Mouse (Mus musculus): ENCODE data around the gene Stxbp3. TPM values are rescaled to one million over a fixed set of nuclear protein-coding genes. Genes with fewer than 3 reads are reported as not detected.
A peak's percentile ranks its signal among the peaks of the same experiment; 100 is the strongest.

Gene Stxbp3
- total RNA-seq, 2 experiments from 2014 or later, result 48.9 to 61.5 TPM

DNA sequence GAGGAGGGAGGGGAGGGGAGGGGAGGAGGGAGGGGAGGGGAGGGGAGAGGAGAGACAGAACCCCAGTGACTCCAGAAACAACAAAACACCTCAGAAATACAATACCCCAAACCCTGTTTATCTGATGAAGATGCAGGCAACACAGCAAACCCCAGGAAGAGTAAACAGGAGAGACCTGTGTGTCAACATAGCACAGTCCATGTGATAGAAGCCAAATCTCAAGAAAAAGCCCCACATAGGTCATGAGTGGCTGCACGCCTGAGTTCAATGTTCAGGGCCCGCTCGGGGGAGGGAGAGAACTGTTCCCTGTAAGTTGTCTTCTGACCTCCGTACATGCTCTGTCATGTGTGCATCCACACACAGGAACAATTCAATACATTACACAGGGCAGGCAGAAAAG is 43.9 kb downstream of the Stxbp3 start:
- no peak for DNase-seq

DNA sequence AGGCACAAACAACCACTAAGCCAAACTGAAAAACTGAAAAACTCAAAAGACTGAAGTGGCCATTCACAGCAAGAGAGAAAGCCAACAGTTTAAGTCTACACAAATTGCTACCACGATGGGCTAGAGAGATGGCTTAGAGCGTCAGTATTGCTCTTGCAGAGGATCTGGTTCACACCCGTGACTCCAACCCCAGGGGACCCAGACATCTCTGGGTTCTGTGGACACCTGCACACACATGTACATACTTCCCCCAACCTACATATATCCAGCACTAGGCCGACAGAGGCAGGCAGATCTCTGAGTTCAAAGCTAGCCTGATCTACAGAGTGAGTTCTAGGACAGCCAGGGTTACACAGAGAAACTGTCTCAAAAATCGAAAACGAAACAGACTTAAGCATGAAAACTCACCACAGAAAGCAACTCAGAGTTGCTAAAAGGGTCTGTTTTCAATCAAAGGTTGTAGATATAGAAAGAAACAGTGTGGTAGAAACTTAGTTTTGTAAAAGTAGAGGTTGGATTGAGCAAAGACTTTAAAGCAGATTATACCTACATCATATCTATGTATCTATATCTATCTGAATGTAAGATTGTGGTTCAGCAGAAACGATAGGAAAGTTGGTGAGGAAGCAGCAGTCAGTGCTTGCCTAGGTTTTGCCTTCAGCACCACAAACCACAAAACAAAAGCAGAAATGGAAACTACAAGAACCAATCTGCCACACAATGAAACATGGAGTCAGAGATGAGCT is 44.6 kb downstream of the Stxbp3 start:
- DNase-seq, result no peak

DNA sequence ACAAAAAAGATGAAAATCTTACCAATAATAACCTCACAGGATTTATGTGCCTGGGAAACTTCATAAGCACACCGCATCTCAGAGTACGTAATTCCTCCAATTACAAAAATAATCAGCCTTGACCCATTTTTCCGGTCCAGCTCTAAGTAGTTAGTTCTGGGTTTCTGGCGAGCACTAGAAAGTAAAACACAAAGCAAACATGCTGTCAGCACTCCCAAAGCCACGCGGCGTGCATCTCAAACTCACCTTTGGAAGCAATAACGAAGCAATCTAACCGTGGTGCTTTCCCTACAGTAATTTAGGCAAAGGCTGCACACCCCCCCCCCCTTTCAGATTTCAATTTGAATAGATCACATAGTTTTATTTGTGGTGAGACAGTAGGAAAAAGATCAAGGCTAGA is 45.5 kb downstream of the Stxbp3 start:
- peak in 1 of 2 experiments; percentile 20 for DNase-seq

DNA sequence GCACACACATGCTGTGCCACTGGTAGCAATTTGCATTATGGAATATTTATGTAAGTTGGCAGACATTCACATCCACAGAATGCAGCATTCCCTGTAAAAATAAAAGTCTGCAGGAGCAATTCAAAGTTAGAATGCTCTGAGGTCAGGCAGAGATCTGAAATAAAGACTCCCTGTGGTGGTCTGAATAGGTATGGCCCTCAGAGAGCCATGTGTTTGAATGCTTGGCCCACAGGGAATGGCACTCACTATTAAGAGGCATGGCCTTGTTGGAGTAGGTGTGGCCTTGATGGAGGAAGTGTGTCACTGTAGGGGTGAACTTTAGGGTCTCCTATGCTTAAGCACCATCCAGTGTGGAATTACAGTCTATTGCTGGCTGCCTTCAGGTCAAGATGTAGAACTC is 47.9 kb downstream of the Stxbp3 start:
- DNase-seq, result no peak

DNA sequence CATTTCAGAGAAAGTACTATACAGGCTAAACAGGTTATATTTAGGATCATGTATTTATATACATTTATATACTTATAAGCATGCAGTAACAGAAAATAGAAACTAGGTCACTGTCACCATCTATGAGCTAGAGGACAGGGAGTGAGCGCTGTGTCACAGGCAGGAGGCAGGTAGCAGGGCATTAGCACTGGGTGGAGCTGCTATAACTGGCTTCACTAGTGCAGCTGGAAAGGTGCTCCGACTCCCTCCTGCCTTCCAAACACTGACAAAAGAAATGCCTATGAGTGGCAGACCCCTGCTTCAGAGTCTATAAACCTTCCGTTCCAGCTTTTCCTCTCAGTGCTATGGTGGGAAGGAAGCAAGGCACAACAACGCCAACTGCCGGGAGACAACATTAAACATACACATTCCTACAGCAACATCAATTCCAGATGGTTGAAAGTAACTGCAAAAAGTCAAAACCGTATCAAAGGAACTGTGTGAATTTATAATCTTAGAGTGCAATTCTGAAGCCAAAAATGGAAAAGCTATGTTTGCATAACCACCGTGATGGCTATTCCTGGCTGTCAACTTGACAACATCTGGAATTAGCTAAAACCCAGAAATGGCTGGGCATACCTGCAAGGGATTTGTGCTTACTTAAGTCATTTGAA is 49.1 kb downstream of the Stxbp3 start:
- no peak for DNase-seq

DNA sequence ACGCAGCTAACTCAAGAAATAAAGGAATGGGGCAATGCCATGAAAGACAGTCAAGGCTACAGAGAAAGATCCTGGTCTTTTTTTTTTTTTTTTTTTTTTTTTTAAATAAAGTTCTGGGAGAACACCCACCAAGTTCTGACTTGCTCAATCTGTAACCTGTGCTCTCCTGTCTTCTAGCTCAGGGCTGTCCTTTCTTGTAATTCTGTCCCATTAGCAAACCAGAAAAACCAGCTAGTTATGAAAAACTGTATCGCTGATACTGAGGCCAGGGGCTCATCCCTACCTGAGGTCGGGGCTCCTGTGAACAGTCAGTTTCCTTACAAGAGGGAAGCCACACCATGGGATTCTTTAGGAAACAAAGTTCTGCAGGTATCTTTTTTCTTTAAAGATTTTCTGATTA is 49.8 kb downstream of the Stxbp3 start:
- DNase-seq, result no peak

DNA sequence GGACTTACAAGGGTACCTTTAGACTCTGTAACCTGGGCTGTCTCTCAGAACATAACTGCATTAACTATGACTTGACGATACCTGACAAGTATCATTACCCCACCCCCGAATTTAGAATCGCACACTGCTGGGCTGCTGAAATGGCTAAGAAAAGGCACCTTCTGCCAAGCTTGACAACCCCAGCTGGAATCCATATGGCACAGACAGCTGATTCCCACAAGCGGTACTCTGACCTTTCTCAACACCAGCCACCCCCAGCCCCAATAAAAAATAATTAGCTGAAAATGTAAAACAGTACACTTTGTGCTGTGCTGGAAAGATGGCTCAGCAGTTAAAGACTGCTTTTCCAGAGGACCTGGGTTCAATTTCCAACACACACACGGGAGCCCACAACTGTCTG is 51.0 kb downstream of the Stxbp3 start:
- DNase-seq, result no peak

DNA sequence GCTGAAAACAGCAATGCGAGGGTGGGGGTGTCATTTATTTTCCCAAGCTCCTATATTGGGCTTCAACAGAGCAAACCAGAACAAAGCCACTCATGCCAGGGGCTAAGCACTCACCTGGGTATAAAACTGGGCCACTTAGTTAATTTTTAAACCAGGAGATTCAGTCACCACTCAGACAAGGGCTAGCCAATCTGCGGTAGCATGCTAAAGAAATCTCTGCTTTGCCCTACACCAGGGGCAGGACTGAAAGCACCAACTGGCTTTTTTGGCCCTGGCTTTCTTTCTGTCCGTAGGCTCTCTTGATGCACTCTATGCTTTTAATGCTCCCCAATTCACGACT is 51.9 kb downstream of the Stxbp3 start:
- DNase-seq, result no peak

DNA sequence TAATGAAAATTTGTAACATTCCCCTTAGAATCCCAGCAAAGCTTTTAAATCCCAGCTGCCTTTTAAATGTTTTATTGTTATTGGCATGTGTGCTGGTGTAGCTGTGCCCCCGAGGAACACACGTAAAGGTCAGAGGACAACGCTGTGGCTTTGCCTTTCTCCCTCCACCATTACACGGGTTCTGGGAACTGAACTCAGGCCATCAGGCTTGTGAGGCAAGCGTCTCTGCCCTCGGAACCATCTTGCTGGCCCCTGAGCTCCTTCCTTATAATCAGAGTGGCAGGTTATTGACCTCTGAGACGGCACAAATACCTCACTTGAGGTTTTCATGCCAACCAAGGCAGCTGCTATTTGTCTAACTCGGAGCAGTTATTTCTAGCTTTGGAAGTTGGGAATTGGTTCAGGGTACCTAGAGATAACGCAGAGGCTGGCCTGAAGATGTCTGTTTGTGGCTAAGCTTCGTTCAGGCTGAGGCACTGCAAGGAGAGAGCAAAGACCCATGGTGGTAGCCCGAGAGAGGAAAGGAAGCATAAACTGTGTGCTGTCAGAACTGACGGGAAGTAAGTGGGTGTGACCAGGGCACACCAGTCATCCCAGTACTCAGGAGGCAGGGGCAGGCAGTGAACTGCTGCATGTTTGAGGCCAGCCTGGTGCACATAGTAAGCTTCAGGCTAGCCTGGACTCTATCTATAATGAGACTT is 52.4 kb downstream of the Stxbp3 start:
- no peak for DNase-seq

DNA sequence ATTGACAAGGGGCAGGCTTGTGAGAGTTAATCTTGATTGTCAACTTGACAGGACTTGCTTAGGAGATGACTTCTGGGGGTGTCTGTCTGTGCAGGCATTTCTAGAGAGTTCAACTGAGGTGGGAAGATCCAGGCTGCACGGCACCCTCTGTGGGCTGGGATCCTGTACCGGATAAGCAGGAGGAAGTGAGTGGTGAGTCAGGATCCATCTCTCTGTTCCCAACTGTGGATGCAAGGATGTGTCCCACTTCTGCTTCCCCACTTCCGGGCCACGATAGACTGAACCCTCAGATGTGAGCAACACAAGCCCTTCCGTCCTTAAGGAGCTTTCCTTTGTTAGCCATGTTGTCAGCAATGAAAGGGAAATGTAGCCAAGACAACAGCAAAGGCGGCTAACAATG is 53.8 kb downstream of the Stxbp3 start:
- DNase-seq, result no peak

DNA sequence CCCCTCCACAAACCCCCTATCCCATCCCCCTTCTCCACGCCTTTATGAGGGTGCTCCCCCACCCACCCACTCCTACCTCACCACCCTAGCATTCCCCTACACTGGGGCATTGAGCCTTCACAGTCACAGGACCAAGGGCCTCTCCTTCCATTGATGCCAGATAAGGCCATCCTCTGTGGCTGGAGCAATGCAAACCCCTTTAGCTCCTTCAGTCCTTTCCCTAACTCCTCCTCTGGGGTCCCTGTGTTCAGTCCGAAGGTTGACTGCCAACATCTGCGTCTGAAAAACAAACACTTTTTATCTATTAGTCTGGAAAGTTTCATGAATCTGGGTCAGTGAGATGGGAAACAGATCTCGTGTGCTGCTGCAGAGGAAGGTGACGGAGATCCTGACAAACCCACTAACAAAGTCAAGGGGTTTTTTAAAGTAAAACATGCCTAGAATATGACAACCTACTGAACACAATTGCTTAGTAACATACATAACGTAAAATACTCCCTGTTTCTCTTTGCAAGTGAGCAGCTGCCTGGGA is 57.9 kb downstream of the Stxbp3 start:
- DNase-seq, result no peak

DNA sequence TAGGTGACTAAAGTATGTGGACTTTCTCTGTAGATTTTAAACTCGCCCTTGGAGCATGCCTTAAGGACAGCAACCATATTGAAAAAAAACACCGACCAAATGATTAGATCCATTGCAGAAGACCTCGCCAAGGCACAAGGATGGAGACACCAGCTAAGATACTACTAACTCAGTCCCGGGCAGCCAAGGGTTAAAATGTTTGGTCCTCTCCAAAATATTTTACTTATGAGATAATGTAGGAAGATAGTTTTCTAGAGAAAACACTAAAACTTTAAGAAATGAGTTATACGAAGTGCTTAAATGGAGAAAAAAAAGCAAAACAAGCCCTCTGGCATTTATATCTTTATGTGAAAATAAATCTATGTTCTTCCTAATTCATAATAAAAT is 58.4 kb downstream of the Stxbp3 start:
- no peak for DNase-seq

DNA sequence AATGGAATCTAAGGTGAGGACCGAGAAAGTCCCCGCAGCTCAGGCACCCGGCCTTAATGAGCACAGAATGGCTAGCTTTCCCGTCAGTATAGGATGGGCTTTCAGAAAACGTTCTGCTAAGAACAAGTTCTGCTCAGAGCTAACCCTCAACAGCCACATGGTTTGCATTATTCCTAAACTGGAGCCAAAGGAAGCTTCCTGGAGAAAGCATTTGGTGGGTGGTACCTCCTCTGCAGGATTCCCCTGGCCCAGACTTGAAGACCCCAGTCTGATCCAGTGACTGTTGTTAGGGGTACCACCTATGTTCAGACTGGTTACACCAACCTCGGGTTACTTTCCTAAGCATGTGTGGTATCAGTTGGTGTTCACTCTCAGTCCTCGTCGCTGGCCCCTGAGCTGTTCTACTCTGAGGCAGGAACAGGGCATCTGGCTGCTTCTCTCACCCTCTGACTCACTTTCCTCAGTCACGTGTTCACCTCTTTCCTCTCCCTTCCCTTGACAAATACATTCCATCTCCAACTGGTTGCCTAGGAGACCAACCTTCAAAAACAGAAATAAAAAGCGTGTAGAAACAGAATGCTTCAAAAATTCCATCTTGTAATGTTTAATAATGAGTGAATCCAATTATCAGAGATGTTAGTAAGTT is 59.0 kb downstream of the Stxbp3 start:
- peak; percentile 57 to 71 for DNase-seq

DNA sequence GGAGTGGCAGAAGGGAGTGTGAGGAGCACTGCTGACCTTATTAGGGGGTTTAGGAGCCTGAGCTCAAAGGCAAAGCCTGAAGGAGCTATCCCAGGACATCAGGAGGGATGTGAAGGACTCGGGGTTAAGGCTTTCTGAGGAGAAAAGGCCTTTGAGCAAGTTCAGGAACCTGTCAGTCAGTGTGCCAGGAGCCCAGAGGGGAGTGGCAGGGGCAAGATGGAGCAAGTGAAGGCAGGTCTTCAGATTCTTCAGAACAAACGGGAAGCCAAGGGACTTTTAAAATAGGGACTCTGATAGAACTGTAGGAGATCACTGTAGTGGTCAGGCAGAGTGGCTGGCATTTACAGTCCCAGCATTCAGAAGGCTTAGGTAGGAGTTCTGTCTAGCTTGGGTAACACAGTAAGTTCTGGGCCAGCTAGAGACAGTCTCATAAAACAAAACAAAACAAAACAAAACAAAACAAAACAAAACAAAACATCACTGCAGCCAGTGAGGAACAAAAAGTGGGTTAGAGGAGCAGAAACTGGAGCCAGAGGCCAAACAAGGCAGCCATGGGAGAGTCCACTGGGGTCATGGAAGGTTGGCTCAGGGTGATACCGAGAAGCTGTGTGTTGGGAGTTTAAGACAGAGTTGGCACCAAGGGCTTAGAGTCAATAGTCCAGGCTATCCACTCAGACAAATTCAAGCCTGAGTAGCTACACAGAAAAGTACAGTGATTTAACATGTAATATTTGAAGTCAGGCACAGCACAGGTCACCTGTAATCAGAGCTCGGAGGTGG is 61.4 kb downstream of the Stxbp3 start:
- no peak for DNase-seq

DNA sequence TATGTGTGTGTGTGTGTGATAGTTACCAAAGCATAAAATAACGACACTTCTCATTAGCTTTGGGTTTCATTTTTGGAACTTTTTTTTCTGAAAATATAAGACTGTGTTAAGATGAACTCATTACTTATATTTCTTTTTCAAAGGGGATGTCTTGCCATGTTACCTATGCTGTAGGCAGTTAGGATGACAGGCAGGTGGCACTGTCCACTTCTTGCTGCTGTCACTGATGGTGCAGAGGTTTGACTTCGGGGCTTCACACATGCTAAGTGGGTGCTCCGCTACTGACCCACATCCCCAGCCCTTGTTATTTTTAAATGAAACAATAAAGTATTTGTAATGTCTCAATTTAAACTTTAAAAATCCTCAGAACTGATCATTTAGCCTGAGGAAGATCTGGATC is 67.5 kb downstream of the Stxbp3 start:
- DNase-seq, result no peak

DNA sequence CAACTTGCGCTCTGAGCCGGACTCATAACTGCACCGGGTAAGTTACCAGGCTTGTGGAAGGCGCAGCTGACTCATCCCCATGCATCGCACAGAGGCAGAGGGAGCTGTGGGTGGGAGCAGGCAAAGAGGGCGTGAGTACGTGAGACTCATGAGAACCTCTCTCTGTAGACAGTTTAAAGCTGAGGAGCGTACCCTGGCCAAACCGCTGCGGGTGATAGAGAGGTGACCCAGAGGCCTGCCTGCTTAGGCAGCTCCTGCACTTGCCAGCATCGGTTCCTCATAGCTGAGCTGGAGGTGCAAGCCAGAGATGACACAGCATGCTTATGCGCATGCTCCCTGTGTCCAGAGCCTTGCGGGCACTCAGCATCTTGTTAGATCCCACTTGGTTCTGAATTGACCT is 68.1 kb downstream of the Stxbp3 start:
- peak in 1 of 2 experiments; percentile 22 for DNase-seq

DNA sequence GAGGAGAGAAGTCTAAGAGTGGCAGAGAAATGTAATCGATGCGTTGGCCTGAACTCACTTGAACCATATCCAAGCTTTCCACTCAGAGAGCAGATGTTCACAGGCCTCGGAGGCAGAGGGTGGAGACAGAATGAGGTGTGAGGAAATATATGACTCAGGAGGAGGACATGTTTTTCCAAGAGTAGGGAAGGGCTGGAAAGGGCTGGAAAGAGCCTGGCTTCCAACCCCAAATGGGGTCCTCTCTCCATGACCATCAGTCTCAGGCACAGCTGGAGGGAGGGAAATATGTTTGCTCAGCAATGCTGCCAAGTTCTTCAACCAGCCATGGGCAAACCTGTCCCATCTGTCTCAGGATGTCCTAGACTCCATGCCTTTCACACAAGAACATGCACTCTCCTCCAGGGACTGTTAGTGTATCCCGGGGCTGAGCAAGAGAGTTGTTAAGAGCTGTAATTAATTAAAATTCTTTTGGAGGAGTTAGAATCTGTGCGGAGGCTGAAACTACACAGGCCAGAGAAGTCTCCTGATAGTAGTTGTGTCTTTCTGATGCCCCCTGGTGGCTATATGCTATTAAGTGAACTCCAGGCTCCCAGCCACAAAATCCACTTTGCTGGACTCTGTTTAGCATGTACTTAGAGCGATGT is 69.5 kb downstream of the Stxbp3 start:
- peak; percentile 21 to 74 for DNase-seq

DNA sequence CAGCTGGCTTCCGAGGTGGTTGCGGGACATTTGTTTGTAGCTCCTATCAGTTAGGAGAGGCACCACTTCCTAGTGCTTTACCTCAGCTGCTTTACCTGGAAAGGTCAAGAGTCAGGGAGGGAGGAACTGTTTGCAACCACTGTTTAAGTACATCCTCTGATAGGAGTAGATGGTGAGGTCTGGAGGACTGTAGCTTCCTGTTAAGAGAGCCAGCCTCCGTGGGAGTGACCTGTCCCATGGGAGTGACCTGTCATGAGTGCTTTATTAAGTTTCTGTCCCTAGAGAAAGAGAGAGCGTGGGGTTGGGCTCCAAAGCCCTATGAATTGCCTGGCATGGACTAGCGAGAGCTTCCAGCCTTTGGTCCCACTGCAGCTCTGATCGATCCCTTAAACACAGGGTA is 70.8 kb downstream of the Stxbp3 start:
- DNase-seq, result no peak

DNA sequence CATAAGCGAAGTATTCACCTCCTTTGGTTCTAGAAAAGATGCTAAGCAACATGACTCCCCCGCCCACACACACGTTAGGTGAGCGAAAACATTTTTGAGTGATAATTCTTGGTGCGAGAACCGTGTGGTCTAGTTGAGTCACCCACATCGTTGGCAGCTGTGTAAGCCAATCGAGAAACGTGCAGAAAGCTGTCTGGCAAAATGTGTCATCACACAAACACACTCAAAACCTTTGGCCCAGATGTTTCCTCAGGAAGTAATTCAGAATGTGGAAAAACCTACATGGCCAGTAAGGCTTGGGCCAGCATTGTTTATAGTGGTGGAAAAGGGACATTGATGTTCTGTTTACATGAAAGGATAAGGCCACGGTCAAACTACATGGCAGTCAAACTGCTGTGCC is 72.9 kb downstream of the Stxbp3 start:
- DNase-seq, result no peak

DNA sequence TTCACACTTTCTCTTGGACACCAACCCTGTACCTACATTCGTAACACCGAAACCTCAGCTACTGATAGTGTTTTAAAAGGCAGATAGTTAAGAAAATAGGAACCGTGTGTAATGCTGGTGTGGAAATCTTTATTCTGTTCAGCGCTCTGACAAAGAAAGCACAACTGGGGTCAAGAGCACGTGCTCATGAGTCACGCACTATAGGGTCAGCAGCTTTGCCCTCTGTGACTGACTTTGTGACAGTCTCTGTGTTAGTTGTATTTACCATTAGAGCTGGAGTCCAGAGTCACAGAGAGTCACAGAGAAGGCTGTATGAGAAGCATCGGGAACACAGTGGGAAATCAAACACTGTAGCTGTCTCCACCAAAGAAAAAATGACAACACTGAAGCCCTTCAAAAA is 73.4 kb downstream of the Stxbp3 start:
- no peak for DNase-seq

DNA sequence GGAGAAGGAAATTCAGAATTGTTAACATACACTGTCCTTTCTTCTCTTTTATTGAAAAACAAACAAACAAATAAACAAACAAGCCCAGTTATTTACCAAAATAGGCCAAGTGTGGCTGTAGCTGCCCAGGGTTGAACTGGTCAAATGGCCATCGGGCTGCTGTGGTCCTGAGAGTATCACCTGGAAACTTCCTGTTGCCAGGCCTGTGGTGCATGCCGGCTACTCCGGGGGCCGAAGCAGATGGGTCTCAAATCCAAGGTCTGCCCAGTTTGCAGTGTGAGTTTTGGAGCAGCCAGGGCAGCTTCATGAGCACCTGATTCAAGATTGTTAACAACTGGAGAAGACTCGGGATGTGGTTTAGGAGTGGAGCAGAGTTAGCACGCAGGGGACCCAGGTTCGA is 74.8 kb downstream of the Stxbp3 start:
- DNase-seq, result no peak

Measured in adrenal gland, postnatal 36 days (tissue).